In the genomic region with DNA sequence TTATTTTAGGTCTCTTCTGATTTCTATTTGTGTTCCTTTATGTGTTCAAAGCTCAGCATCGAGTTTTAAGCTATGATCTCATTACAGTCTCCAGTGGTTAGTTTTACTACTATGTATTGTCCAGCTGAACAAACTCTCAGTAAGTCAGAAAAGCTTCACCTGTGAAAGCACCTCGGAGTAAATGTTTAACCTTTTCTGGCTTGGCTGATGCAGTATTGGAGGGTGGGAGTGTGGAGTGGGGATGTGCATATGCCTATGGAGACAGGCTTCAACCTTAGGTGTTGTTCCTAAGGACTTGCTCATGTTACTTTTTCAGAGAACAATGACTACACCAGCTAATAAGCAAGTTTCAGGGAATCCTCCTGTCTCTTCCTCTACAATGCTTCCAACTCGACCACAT, we compare ENCODE assay signal across 25 mouse cellular contexts.
DNase-seq lines count a peak whose midpoint lies in the region; ATAC-seq and TF ChIP-seq lines count a peak whose summit lies in the region.
"Had no signal": no experiment of that assay in that cellular context is flagged by ENCODE, and none has a peak within 500 bp of the region (broad histone marks: within the 10 kb centered on the region; RNA-seq: fewer than 3 reads in every experiment).

No protein-coding gene starts in this region.

- H3K36me3 ChIP-seq in heart, embryonic 12.5 days, result no peaks in the 10 kb centered on the region
- H3K36me3 ChIP-seq in kidney, embryonic 14.5 days (ENCODE audit: control insufficient read depth, insufficient read depth, low read length), result no peaks in the 10 kb centered on the region
- H3K36me3 ChIP-seq in liver, adult 2 months (ENCODE audit: control insufficient read depth, insufficient read depth, low read length), result no peaks in the 10 kb centered on the region
- no peaks in the 10 kb centered on the region for H3K36me3 ChIP-seq in liver, embryonic 11.5 days (ENCODE audit: control insufficient read depth, insufficient read depth, low read length)
- no peaks in the 10 kb centered on the region for H3K36me3 ChIP-seq in stomach, embryonic 15.5 days
- H3K36me3 ChIP-seq in stomach, postnatal 0 days (ENCODE audit: control insufficient read depth, insufficient read depth, low read length), result no peaks in the 10 kb centered on the region
- H3K36me3 ChIP-seq: G1E; heart, embryonic 10.5 days; hindbrain, embryonic 13.5 days had no signal

- no peak for TF ChIP-seq POLR2A in liver, adult 2 months (IDR thresholded peaks at IDR 0.05; ENCODE audit: extremely low read depth, insufficient read depth, low read length)

- H3K4me1 ChIP-seq in heart, embryonic 12.5 days (replicated peaks), result no peaks in the 10 kb centered on the region
- peaks cover 7% of the 10 kb centered on the region for H3K4me1 ChIP-seq in kidney, embryonic 14.5 days (ENCODE audit: control insufficient read depth, insufficient read depth, low read length)
- H3K4me1 ChIP-seq in liver, adult 2 months (ENCODE audit: control insufficient read depth, insufficient read depth, low read length), result no peaks in the 10 kb centered on the region
- peaks cover 3% of the 10 kb centered on the region for H3K4me1 ChIP-seq in liver, embryonic 11.5 days (replicated peaks; ENCODE audit: control insufficient read depth, insufficient read depth, low read length)
- H3K4me1 ChIP-seq in stomach, embryonic 15.5 days, result no peaks in the 10 kb centered on the region
- H3K4me1 ChIP-seq in stomach, postnatal 0 days (replicated peaks; ENCODE audit: control insufficient read depth, insufficient read depth), result no peaks in the 10 kb centered on the region
- H3K4me1 ChIP-seq: forebrain, embryonic 13.5 days; heart, embryonic 10.5 days; hindbrain, embryonic 13.5 days had no signal

- ATAC-seq in heart, embryonic 12.5 days (ENCODE audit: insufficient number of reproducible peaks, low FRiP score), result no peak
- no peak; the same call in 1 of the 2 replicates for ATAC-seq in kidney, embryonic 14.5 days (ENCODE audit: low FRiP score, low TSS enrichment)
- no peak for ATAC-seq in liver, embryonic 11.5 days (replicated peaks; ENCODE audit: low FRiP score)
- peak; percentile 60; the same call in 1 of the 2 replicates for ATAC-seq in stomach, embryonic 15.5 days (ENCODE audit: insufficient read depth, low FRiP score, low read depth)
- no peak for ATAC-seq in stomach, postnatal 0 days (ENCODE audit: low FRiP score, low TSS enrichment)
- ATAC-seq: forebrain, embryonic 13.5 days; midbrain, embryonic 16.5 days had no signal

- DNase-seq in heart, adult 18-20 months, result no peak
- no peak for DNase-seq in kidney, postnatal 14 days
- DNase-seq in liver, adult 2 months (ENCODE audit: extremely low read depth, low read depth, low spot score), result no peak
- DNase-seq in liver, embryonic 11.5 days (ENCODE audit: low spot score), result no peak
- no peak for DNase-seq in stomach, postnatal 0 days (ENCODE audit: low spot score)
- DNase-seq: adrenal gland, adult 8-10 months; cerebellum, adult 2 months; cerebellum, postnatal 14 days; gastrocnemius, postnatal 10 days; heart, postnatal 4 days; layer of hippocampus, postnatal 36 days; left cerebral cortex, postnatal 4 days; lung, postnatal 10 days; right cerebral cortex, postnatal 25 days; thymus, adult 2 months; thymus, postnatal 36 days had no signal

- no peak overlapping the region for H3K9ac ChIP-seq in heart, embryonic 12.5 days
- H3K9ac ChIP-seq in kidney, embryonic 14.5 days (ENCODE audit: low read depth, low read length), result no peak overlapping the region
- no peak overlapping the region for H3K9ac ChIP-seq in liver, adult 2 months (ENCODE audit: low read depth, low read length)
- H3K9ac ChIP-seq in liver, embryonic 11.5 days (ENCODE audit: low read depth, low read length), result no peak overlapping the region
- no peak overlapping the region for H3K9ac ChIP-seq in stomach, embryonic 15.5 days
- H3K9ac ChIP-seq in stomach, postnatal 0 days (ENCODE audit: low read length), result no peak overlapping the region
- H3K9ac ChIP-seq: forebrain, embryonic 13.5 days; hindbrain, embryonic 13.5 days; liver, embryonic 14.5 days had no signal

- no peak overlapping the region for H3K4me3 ChIP-seq in heart, embryonic 12.5 days
- H3K4me3 ChIP-seq in kidney, embryonic 14.5 days (ENCODE audit: low read length), result no peak overlapping the region
- H3K4me3 ChIP-seq in liver, adult 2 months (ENCODE audit: insufficient read depth, low read depth, low read length), result no peak overlapping the region
- H3K4me3 ChIP-seq in liver, embryonic 11.5 days (ENCODE audit: low read depth, low read length), result no peak overlapping the region
- H3K4me3 ChIP-seq in stomach, embryonic 15.5 days (replicated peaks), result no peak overlapping the region
- no peak overlapping the region for H3K4me3 ChIP-seq in stomach, postnatal 0 days (ENCODE audit: low read depth, low read length)
- H3K4me3 ChIP-seq: forebrain, embryonic 13.5 days; heart, embryonic 10.5 days; hindbrain, embryonic 13.5 days had no signal

- H3K27me3 ChIP-seq in heart, embryonic 12.5 days (replicated peaks), result no peaks in the 10 kb centered on the region
- H3K27me3 ChIP-seq in kidney, embryonic 14.5 days (ENCODE audit: control insufficient read depth, insufficient read depth, low read length), result no peaks in the 10 kb centered on the region
- H3K27me3 ChIP-seq in liver, adult 2 months (ENCODE audit: control insufficient read depth, insufficient read depth, low read length), result no peaks in the 10 kb centered on the region
- no peaks in the 10 kb centered on the region for H3K27me3 ChIP-seq in liver, embryonic 11.5 days (replicated peaks; ENCODE audit: control insufficient read depth, insufficient read depth, low read length)
- H3K27me3 ChIP-seq in stomach, embryonic 15.5 days (replicated peaks), result no peaks in the 10 kb centered on the region
- no peaks in the 10 kb centered on the region for H3K27me3 ChIP-seq in stomach, postnatal 0 days (ENCODE audit: control insufficient read depth, insufficient read depth, low read length)
- H3K27me3 ChIP-seq: hindbrain, embryonic 13.5 days had no signal

- 55% methylated on average over 3 of the region's 3 CpGs for WGBS in heart, embryonic 12.5 days
- WGBS in kidney, embryonic 14.5 days, result 43% methylated on average over 3 of the region's 3 CpGs
- WGBS in liver, adult 2 months, result 33% methylated on average over 3 of the region's 3 CpGs
- 54% methylated on average over 3 of the region's 3 CpGs for WGBS in liver, embryonic 11.5 days
- 48% methylated on average over 3 of the region's 3 CpGs for WGBS in stomach, embryonic 15.5 days
- WGBS in stomach, postnatal 0 days, result 41% methylated on average over 3 of the region's 3 CpGs

- no peak for TF ChIP-seq CTCF in liver, adult 2 months (IDR thresholded peaks at IDR 0.05; ENCODE audit: low read depth, low read length)
- no peak for TF ChIP-seq CTCF in stomach, postnatal 0 days (IDR thresholded peaks at IDR 0.05; ENCODE audit: low read depth)

- H3K4me2 ChIP-seq in heart, embryonic 12.5 days, result no peak overlapping the region
- H3K4me2 ChIP-seq in kidney, embryonic 14.5 days (replicated peaks; ENCODE audit: low read depth, low read length), result no peak overlapping the region
- H3K4me2 ChIP-seq in liver, embryonic 11.5 days, result no peak overlapping the region
- no peak overlapping the region for H3K4me2 ChIP-seq in stomach, embryonic 15.5 days
- no peak overlapping the region for H3K4me2 ChIP-seq in stomach, postnatal 0 days (replicated peaks; ENCODE audit: low read depth)
- H3K4me2 ChIP-seq: forebrain, embryonic 13.5 days; hindbrain, embryonic 13.5 days had no signal

- TF ChIP-seq EP300 in stomach, postnatal 0 days (optimal IDR thresholded peaks at IDR 0.05), result no peak

- no peaks in the 10 kb centered on the region for H3K9me3 ChIP-seq in heart, embryonic 12.5 days (replicated peaks)
- no peaks in the 10 kb centered on the region for H3K9me3 ChIP-seq in kidney, embryonic 14.5 days (ENCODE audit: control insufficient read depth, low read length)
- no peaks in the 10 kb centered on the region for H3K9me3 ChIP-seq in liver, embryonic 11.5 days (ENCODE audit: control insufficient read depth, low read length)
- no peaks in the 10 kb centered on the region for H3K9me3 ChIP-seq in stomach, embryonic 15.5 days
- H3K9me3 ChIP-seq in stomach, postnatal 0 days (ENCODE audit: control insufficient read depth, low read length), result no peaks in the 10 kb centered on the region
- H3K9me3 ChIP-seq: forebrain, embryonic 13.5 days; G1E; heart, embryonic 10.5 days; hindbrain, embryonic 13.5 days had no signal

- peak overlapping the region; percentile 21; the same call in 1 of the 2 replicates for H3K27ac ChIP-seq in heart, embryonic 12.5 days (ENCODE audit: poor library complexity, severe bottlenecking)
- H3K27ac ChIP-seq in kidney, embryonic 14.5 days (ENCODE audit: low read depth, low read length), result peak overlapping the region; percentile 31; the same call in 1 of the 2 replicates
- 0 out of 2 replicates have a peak overlapping the region, but pooled peaks have one; percentile 4 for H3K27ac ChIP-seq in liver, adult 2 months (replicated peaks; ENCODE audit: insufficient read depth, low read depth, low read length)
- no peak overlapping the region for H3K27ac ChIP-seq in liver, embryonic 11.5 days (ENCODE audit: low read depth, low read length)
- no peak overlapping the region for H3K27ac ChIP-seq in stomach, embryonic 15.5 days
- no peak overlapping the region for H3K27ac ChIP-seq in stomach, postnatal 0 days (replicated peaks)
- H3K27ac ChIP-seq: forebrain, embryonic 13.5 days; heart, embryonic 10.5 days; hindbrain, embryonic 13.5 days; liver, embryonic 14.5 days had no signal

- H3K79me2 ChIP-seq in liver, adult 2 months (ENCODE audit: control insufficient read depth, insufficient read depth, low read length), result no peaks in the 10 kb centered on the region

Comparison
In these comparisons a context has a peak if more than half of its experiments do, and no peak if none do; other contexts are left out.
1. H3K27ac ChIP-seq: peak in heart, embryonic 12.5 days (single experiment), kidney, embryonic 14.5 days (single experiment) and liver, adult 2 months (single experiment); none in liver, embryonic 11.5 days (single experiment), stomach, embryonic 15.5 days (single experiment) and stomach, postnatal 0 days (single experiment).